Comparison of ENCODE assay signal across 11 mouse cellular contexts in the genomic region with DNA sequence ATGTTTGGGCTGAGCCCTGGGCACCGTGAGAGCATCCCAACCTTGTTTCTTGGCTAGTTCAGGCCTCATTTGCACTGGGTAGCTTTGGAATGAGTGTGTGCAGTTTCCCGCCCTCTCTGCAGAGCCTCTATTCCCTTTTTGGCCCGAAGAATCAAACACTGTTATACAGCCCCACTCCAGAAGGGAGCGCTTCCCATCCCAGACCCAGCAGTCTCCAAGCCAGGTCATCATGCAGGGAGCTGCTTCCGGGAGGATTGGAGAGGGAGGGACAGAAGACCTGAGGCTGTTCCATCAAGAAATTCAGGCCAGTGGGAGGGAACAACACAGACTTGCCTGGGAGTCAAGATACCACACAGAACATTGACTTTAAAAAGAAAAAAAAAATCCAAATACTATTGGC. TPM values are rescaled to one million over a fixed set of nuclear protein-coding genes. Genes with fewer than 3 reads are reported as not detected.
DNase-seq lines count a peak whose midpoint lies in the region; ATAC-seq and TF ChIP-seq lines count a peak whose summit lies in the region.
"Had no signal": no experiment of that assay in that cellular context is flagged by ENCODE, and none has a peak within 500 bp of the region (broad histone marks: within the 10 kb centered on the region; RNA-seq: fewer than 3 reads in every experiment).

No protein-coding gene starts in this region.

- H3K27me3 ChIP-seq in heart, embryonic 11.5 days (ENCODE audit: control insufficient read depth, insufficient read depth, low read length), result peaks cover 55% of the 10 kb centered on the region
- H3K27me3 ChIP-seq in E14TG2a.4 (ENCODE audit: insufficient read depth, low read length), result peaks cover 23% of the 10 kb centered on the region
- H3K27me3 ChIP-seq in forebrain, postnatal 0 days (ENCODE audit: insufficient read depth, low read length), result no peaks in the 10 kb centered on the region
- peaks cover 3% of the 10 kb centered on the region; the same call in 1 of the 2 replicates for H3K27me3 ChIP-seq in stomach, postnatal 0 days (ENCODE audit: control insufficient read depth, insufficient read depth, low read length)

- no peak for TF ChIP-seq EP300 in stomach, postnatal 0 days (optimal IDR thresholded peaks at IDR 0.05)

- no peak overlapping the region for H3K9ac ChIP-seq in heart, embryonic 11.5 days (ENCODE audit: low read depth, low read length)
- H3K9ac ChIP-seq in forebrain, postnatal 0 days, result no peak overlapping the region
- no peak overlapping the region for H3K9ac ChIP-seq in stomach, postnatal 0 days (ENCODE audit: low read length)
- H3K9ac ChIP-seq: embryonic facial prominence, embryonic 13.5 days had no signal

- H3K36me3 ChIP-seq in heart, embryonic 11.5 days (ENCODE audit: control insufficient read depth, insufficient read depth, low read length), result no peaks in the 10 kb centered on the region
- H3K36me3 ChIP-seq in E14TG2a.4 (ENCODE audit: insufficient read depth, low read length), result peaks cover 31% of the 10 kb centered on the region
- peaks cover 7% of the 10 kb centered on the region; the same call in 1 of the 2 replicates for H3K36me3 ChIP-seq in forebrain, postnatal 0 days (ENCODE audit: insufficient read depth)
- H3K36me3 ChIP-seq in stomach, postnatal 0 days (ENCODE audit: control insufficient read depth, insufficient read depth, low read length), result no peaks in the 10 kb centered on the region
- H3K36me3 ChIP-seq: embryonic facial prominence, embryonic 13.5 days had no signal

- DNase-seq in heart, adult 8-10 months (ENCODE audit: low spot score), result peak; percentile 8
- DNase-seq in R1 (ENCODE audit: low read depth, low spot score), result peak; percentile 63
- DNase-seq in forebrain, postnatal 0 days, result no peak
- DNase-seq in kidney, adult 11 months, result no peak
- DNase-seq in stomach, postnatal 0 days (ENCODE audit: low spot score), result no peak
- DNase-seq: adrenal gland, postnatal 14 days; lung, postnatal 14 days had no signal

- H3K4me2 ChIP-seq in heart, embryonic 11.5 days, result no peak overlapping the region
- peak overlapping the region; percentile 84; the same call in 1 of the 2 replicates for H3K4me2 ChIP-seq in forebrain, postnatal 0 days (ENCODE audit: low read depth)
- no peak overlapping the region for H3K4me2 ChIP-seq in stomach, postnatal 0 days (replicated peaks; ENCODE audit: low read depth)
- H3K4me2 ChIP-seq: embryonic facial prominence, embryonic 13.5 days had no signal

- ATAC-seq in heart, embryonic 11.5 days (replicated peaks; ENCODE audit: insufficient number of reproducible peaks, low FRiP score, low TSS enrichment), result no peak
- no peak for ATAC-seq in forebrain, postnatal 0 days
- no peak for ATAC-seq in megakaryocyte progenitor cell, adult 5-6 weeks (replicated peaks; ENCODE audit: poor library complexity)
- no peak for ATAC-seq in stomach, postnatal 0 days (ENCODE audit: low FRiP score, low TSS enrichment)

- H3K4me3 ChIP-seq in heart, embryonic 11.5 days (ENCODE audit: low read depth, low read length), result no peak overlapping the region
- peak overlapping the region; percentile 13; the same call in 1 of the 2 replicates for H3K4me3 ChIP-seq in E14TG2a.4 (replicated peaks; ENCODE audit: low read length)
- H3K4me3 ChIP-seq in forebrain, postnatal 0 days (ENCODE audit: low read depth, low read length), result no peak overlapping the region
- no peak overlapping the region for H3K4me3 ChIP-seq in stomach, postnatal 0 days (ENCODE audit: low read depth, low read length)
- H3K4me3 ChIP-seq: embryonic facial prominence, embryonic 13.5 days had no signal

- H3K9me3 ChIP-seq in heart, embryonic 11.5 days (replicated peaks; ENCODE audit: control insufficient read depth, low read length), result peaks cover 4% of the 10 kb centered on the region
- H3K9me3 ChIP-seq in E14TG2a.4 (ENCODE audit: low read length), result no peaks in the 10 kb centered on the region
- H3K9me3 ChIP-seq in forebrain, postnatal 0 days (ENCODE audit: low read length), result no peaks in the 10 kb centered on the region
- no peaks in the 10 kb centered on the region for H3K9me3 ChIP-seq in stomach, postnatal 0 days (ENCODE audit: control insufficient read depth, low read length)
- H3K9me3 ChIP-seq: embryonic facial prominence, embryonic 13.5 days had no signal

- WGBS in heart, embryonic 11.5 days (ENCODE audit: insufficient replicate concordance), result 41% methylated on average over 5 of the region's 5 CpGs
- WGBS in forebrain, postnatal 0 days, result 36% methylated on average over 5 of the region's 5 CpGs
- 49% methylated on average over 5 of the region's 5 CpGs for WGBS in stomach, postnatal 0 days

- H3K27ac ChIP-seq in heart, embryonic 11.5 days (ENCODE audit: low read depth, low read length), result no peak overlapping the region
- no peak overlapping the region for H3K27ac ChIP-seq in forebrain, postnatal 0 days (ENCODE audit: low read depth, low read length)
- no peak overlapping the region for H3K27ac ChIP-seq in stomach, postnatal 0 days (replicated peaks)
- H3K27ac ChIP-seq: embryonic facial prominence, embryonic 13.5 days had no signal

- TF ChIP-seq CTCF in E14TG2a.4 (conservative IDR thresholded peaks at IDR 0.05; ENCODE audit: low read length), result no peak
- TF ChIP-seq CTCF in forebrain, postnatal 0 days (IDR thresholded peaks at IDR 0.05; ENCODE audit: low read depth), result peak; percentile 30
- no peak for TF ChIP-seq CTCF in stomach, postnatal 0 days (IDR thresholded peaks at IDR 0.05; ENCODE audit: low read depth)

- no peaks in the 10 kb centered on the region for H3K4me1 ChIP-seq in heart, embryonic 11.5 days (ENCODE audit: control insufficient read depth, insufficient read depth, low read length)
- H3K4me1 ChIP-seq in E14TG2a.4 (replicated peaks; ENCODE audit: low read depth, low read length), result peaks cover 67% of the 10 kb centered on the region
- H3K4me1 ChIP-seq in forebrain, postnatal 0 days (ENCODE audit: insufficient read depth), result peaks cover 11% of the 10 kb centered on the region; the same call in 1 of the 2 replicates
- H3K4me1 ChIP-seq in stomach, postnatal 0 days (replicated peaks; ENCODE audit: control insufficient read depth, insufficient read depth), result 0 out of 2 replicates have a peak, but pooled peaks cover 3% of the 10 kb centered on the region

RNA-seq across cellular contexts. Expression of gene Cacna1a, which starts 29.6 kb away (rescaled TPM):
- total RNA-seq in heart, adult 8-10 months (2022), result 1 to 10 TPM; 1.3 to 3.6 (median 2.8) TPM
- polyA plus RNA-seq in heart, embryonic 11.5 days (2014; fragmentation: Nextera tagmentation; extraction: Ambion mirVana), result 6.3 and 7.6 TPM in 2 replicates
- total RNA-seq in forebrain, postnatal 0 days (2014; rRNA removed), result 29.2 and 31.1 TPM in 2 replicates
- 5.3 and 8.6 TPM in 2 replicates for polyA plus RNA-seq in forebrain, postnatal 0 days (2015; fragmentation: Nextera tagmentation; extraction: Ambion mirVana)
- 1.8 and 3.3 TPM in 2 replicates for total RNA-seq in megakaryocyte progenitor cell, adult 5-6 weeks (2015)
- total RNA-seq in megakaryocyte progenitor cell, adult 5-6 weeks (2017), result 0.21 and 1.6 TPM in 2 replicates
- 2.6 and 2.9 TPM in 2 replicates for polyA plus RNA-seq in stomach, postnatal 0 days (2015; fragmentation: Nextera tagmentation; extraction: Ambion mirVana)

Comparison
In these comparisons a context has a peak if more than half of its experiments do, and no peak if none do; other contexts are left out.
1. DNase-seq: peak in heart, adult 8-10 months (single experiment) and R1 (single experiment); none in forebrain, postnatal 0 days (single experiment), kidney, adult 11 months (single experiment) and stomach, postnatal 0 days (single experiment).